Mouse (Mus musculus) lung, postnatal 0 days (tissue): ENCODE measurements around the gene Zeb2. TPM values are rescaled to one million over a fixed set of nuclear protein-coding genes. Genes with fewer than 3 reads are reported as not detected.

Experiments used
- ATAC-seq: fragments of 200-750 bp; cut with Nextera tagmentation; 2 replicates; pipeline ENCODE4 v1.8.0; 2017; ENCODE audit warnings: moderate library complexity
- DNase-seq: peaks from one replicate; pipeline ENCODE4 v3.0.0-alpha.2; 2016; ENCODE audit warnings: low spot score
- H3K27ac ChIP-seq: fragments of 300-500 bp; sonication (generic); 2 replicates; pipeline ENCODE4 v1.5.1; 2014; ENCODE audit warnings: antibody characterized with exemption, mild to moderate bottlenecking, low read length, mixed read lengths
- H3K27me3 ChIP-seq: fragments of 300-500 bp; sonication (generic); replicated peaks from 2 replicates; pipeline ENCODE4 v1.6.1; 2014; ENCODE audit warnings: low read length, mixed read lengths; ENCODE audit not compliant: insufficient read depth
- H3K36me3 ChIP-seq: fragments of 300-500 bp; sonication (generic); 2 replicates; pipeline ENCODE4 v1.6.1; 2014; ENCODE audit warnings: low read length, mixed read lengths; ENCODE audit not compliant: insufficient read depth
- H3K4me1 ChIP-seq: fragments of 300-500 bp; sonication (generic); 2 replicates; pipeline ENCODE4 v1.6.1; 2014; ENCODE audit warnings: antibody characterized with exemption, low read depth, low read length, mixed read lengths; ENCODE audit not compliant: insufficient read depth
- H3K4me2 ChIP-seq: fragments of 300-500 bp; sonication (generic); replicated peaks from 2 replicates; pipeline ENCODE4 v1.6.1; 2014; ENCODE audit warnings: low read depth, mild to moderate bottlenecking, low read length, moderate library complexity, mixed read lengths
- H3K4me3 ChIP-seq: fragments of 300-500 bp; sonication (generic); 2 replicates; pipeline ENCODE4 v1.5.1; 2014; ENCODE audit warnings: low read depth, low read length
- H3K9ac ChIP-seq: fragments of 300-500 bp; sonication (generic); replicated peaks from 2 replicates; pipeline ENCODE4 v1.6.1; 2014; ENCODE audit warnings: low read depth, mild to moderate bottlenecking
- H3K9me3 ChIP-seq: fragments of 300-500 bp; sonication (generic); 2 replicates; pipeline ENCODE4 v1.6.1; 2016; ENCODE audit warnings: low read length, mixed read lengths
- CTCF ChIP-seq: IDR thresholded peaks from 2 replicates; pipeline ENCODE4 v1.5.1; 2016; ENCODE audit warnings: antibody characterized with exemption, mild to moderate bottlenecking
- EP300 ChIP-seq: IDR thresholded peaks from 2 replicates; pipeline ENCODE4 v1.6.1; 2016; ENCODE audit warnings: antibody characterized with exemption, mild to moderate bottlenecking, control low read depth
- WGBS: fragments of 180-500 bp; shearing (Covaris S2); extraction: QIAGEN DNeasy Blood & Tissue Kit; methylation state at CpG from one replicate; pipeline ENCODE4 v1.1.7; 2014; 5-methylcytosine and 5-hydroxymethylcytosine counted together
- polyA plus RNA-seq: library from polyadenylated mRNA; unstranded; fragments of >200 nt; fragmentation: Nextera tagmentation; extraction: Ambion mirVana; gene quantifications from 2 replicates; pipeline ENCODE4 v1.2.1, GENCODE M21; 2015

The Zeb2 gene
- polyA plus RNA-seq, 1 experiment from 2014 or later: 36.4 TPM

DNA sequence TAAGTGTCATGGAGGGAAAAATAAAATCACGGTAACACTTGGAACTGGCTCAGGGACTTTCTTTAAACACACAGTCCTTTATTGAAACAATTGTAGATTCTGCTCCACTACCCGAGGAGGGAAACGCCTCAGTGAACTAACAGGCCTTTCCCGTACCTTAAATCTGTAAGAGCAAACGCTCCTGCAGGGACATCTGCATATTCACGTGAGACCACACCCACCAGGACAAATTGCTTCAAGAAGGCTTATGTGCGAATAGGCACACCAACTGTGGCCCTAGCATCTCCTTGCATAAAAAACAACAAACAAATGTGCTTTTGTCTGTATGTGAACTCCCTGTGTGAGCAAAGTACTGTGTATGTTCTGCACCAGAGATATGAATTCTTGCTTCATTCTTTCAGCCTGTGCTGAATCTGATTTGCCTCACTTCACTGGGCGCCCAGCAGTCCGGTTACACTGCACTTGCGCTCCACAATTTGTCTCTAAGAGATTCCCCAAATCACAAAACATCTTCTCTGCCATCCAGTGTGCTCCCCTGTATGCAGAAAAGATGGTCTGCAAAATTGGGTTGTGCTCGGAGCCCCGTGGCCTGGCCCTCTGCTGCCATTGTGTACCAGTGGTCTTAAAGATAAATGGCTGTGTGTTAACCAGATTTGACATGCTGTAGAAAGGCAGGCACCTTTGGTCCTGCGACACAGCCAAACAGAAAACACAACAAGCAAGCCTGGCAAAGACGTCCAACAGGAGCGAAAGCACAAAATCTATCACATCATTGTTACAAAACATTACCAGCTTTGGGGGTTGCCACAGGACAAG, 28.6 kb downstream of the Zeb2 start:
- DNase-seq (no peak), ATAC-seq (no peak)
- no peaks in the 10 kb centered on the region for H3K36me3 ChIP-seq
- H3K4me2 ChIP-seq: no peak overlapping the region
- no peaks in the 10 kb centered on the region for H3K27me3 ChIP-seq
- TF ChIP-seq CTCF (no peak), EP300 (no peak)
- H3K4me3 ChIP-seq: no peak overlapping the region
- 48% methylated on average over 15 of the region's 15 CpGs for WGBS
- H3K9ac ChIP-seq: no peak overlapping the region
- no peak overlapping the region for H3K27ac ChIP-seq
- no peaks in the 10 kb centered on the region for H3K4me1 ChIP-seq
- H3K9me3 ChIP-seq: no peaks in the 10 kb centered on the region

DNA sequence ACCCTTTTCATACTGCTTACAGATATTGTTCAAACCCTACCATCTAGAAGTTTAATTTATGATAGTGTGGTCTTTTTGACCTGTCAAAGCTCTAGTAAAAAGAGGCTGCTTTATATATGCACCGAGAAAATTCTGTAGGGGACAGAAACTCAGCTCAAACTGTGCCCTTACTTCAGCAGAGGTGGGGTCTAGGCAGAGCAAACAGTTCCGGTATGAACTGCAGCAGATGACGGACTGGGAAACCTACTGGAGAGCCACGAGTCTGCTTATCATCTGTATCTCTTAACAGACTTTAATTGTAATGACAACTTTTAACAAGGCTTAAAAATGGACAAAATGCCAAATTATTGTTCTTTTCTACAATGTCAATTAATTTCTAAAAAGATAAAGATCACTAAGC, 30.0 kb downstream of the Zeb2 start:
- no peak overlapping the region for H3K27ac ChIP-seq
- H3K9me3 ChIP-seq: no peaks in the 10 kb centered on the region
- no peaks in the 10 kb centered on the region for H3K36me3 ChIP-seq
- TF ChIP-seq CTCF (no peak), EP300 (no peak)
- DNase-seq: no peak
- H3K4me2 ChIP-seq: no peak overlapping the region
- no peak overlapping the region for H3K9ac ChIP-seq
- H3K27me3 ChIP-seq: no peaks in the 10 kb centered on the region
- 28% methylated on average over 4 of the region's 4 CpGs for WGBS
- H3K4me3 ChIP-seq: no peak overlapping the region
- no peaks in the 10 kb centered on the region for H3K4me1 ChIP-seq
- ATAC-seq: no peak

DNA sequence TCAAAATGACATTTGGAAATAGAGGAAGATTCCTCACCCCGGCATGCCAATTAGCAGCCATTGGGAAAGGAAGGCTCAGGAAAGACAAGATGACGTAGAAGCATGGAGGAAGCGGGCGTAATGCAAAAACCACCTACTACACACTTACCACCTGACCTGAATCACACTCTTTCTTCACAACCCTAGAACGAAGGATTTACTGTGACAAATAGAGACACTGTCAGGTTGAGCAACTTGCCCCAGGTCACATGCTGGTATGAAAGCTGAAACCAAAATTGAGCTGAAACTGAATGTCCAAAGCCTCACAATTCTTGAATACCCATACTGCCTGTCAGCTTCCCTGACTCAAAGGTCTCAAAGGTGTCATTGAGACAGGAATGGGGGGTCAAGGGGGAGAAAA, 31.5 kb downstream of the Zeb2 start:
- Histone ChIP-seq H3K4me3 (no peak overlapping the region), H3K27me3 (no peaks in the 10 kb centered on the region), H3K4me2 (no peak overlapping the region), H3K36me3 (no peaks in the 10 kb centered on the region), H3K9ac (no peak overlapping the region), H3K27ac (no peak overlapping the region), H3K4me1 (no peaks in the 10 kb centered on the region), H3K9me3 (no peaks in the 10 kb centered on the region)
- TF ChIP-seq CTCF (no peak), EP300 (no peak)
- 80% methylated on average over 5 of the region's 5 CpGs for WGBS
- ATAC-seq: no peak
- DNase-seq: no peak

DNA sequence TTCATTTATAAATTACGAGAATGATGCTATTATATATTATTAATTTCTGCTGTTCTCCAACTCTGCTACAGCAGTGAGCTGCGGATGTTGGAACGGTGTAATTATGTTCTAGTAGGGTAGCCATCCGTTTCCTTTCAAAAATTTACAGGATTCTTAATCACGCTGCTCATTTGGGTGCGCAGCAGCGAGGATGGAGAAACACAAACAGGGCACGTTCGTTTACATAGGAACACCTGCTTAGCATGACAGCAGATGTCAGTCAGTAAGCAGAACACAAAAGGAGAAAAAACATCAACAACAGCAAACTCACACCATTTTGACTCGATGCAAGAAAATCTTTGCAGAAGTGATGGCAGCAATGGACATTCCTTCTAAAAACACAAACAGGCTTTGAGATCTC, 34.2 kb downstream of the Zeb2 start:
- H3K4me2 ChIP-seq: no peak overlapping the region
- H3K4me3 ChIP-seq: no peak overlapping the region
- DNase-seq (no peak), ATAC-seq (no peak)
- TF ChIP-seq EP300: no peak
- no peaks in the 10 kb centered on the region for H3K4me1 ChIP-seq
- 57% methylated on average over 10 of the region's 10 CpGs for WGBS
- no peak overlapping the region for H3K9ac ChIP-seq
- H3K36me3 ChIP-seq: no peaks in the 10 kb centered on the region
- H3K27me3 ChIP-seq: no peaks in the 10 kb centered on the region
- H3K9me3 ChIP-seq: no peaks in the 10 kb centered on the region
- no peak overlapping the region for H3K27ac ChIP-seq

DNA sequence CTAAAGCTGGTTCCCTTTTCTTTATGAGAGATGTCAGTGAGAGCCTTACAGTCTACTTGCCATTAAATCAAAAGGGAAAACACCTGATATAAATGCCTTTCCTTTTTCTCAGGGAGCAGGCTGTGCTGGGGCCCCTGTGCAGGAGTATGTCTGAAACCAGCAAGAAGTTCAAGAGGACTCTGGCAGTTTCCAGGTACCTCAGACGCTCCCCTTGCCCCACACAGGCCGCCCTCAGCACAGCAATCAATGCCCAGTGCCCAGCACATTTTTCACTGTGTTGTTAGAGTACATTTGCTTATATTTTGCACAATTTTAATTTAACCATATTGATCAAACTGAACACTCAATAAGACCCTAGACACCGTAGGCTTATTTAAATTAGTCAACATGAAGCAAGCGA, 35.6 kb downstream of the Zeb2 start:
- H3K36me3 ChIP-seq: no peaks in the 10 kb centered on the region
- H3K4me3 ChIP-seq: no peak overlapping the region
- H3K4me1 ChIP-seq: no peaks in the 10 kb centered on the region
- H3K9ac ChIP-seq: no peak overlapping the region
- ATAC-seq (no peak), DNase-seq (no peak)
- H3K27me3 ChIP-seq: no peaks in the 10 kb centered on the region
- no peaks in the 10 kb centered on the region for H3K9me3 ChIP-seq
- no peak overlapping the region for H3K27ac ChIP-seq
- 80% methylated on average over 4 of the region's 4 CpGs for WGBS
- H3K4me2 ChIP-seq: no peak overlapping the region
- TF ChIP-seq EP300 (no peak), CTCF (no peak)

DNA sequence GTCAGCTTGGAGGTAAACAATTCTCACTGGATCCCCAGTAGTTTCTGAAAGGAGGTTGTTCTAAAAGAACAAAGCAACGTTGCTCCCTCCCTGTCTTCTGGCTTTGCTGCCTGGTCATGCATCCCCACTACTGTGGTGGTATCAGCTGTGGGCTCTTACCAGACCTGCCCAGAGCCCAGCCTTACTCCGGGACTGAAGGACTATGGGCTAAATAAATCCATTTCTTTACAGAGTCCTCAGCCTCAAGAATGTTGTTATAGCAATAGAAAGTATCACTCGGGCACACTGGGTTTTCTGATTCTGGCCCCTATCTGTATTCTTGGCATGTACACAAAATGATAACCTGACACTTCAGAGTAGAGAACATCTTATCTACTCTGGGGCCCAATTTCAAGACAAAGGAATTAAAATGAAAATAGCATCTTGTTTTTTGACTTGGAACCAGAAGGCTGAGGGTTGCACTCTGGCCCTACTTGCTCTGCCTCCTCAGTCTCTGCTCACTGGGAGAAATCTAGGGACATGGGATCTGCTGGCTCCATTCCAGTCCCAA, 39.2 kb downstream of the Zeb2 start:
- Histone ChIP-seq H3K4me2 (no peak overlapping the region), H3K4me3 (no peak overlapping the region), H3K27me3 (no peaks in the 10 kb centered on the region), H3K9ac (no peak overlapping the region), H3K4me1 (no peaks in the 10 kb centered on the region), H3K27ac (no peak overlapping the region), H3K9me3 (no peaks in the 10 kb centered on the region), H3K36me3 (no peaks in the 10 kb centered on the region)
- ATAC-seq: no peak; the same call in 1 of the 2 replicates
- TF ChIP-seq CTCF (no peak), EP300 (no peak)
- WGBS: 39% methylated on average over 3 of the region's 3 CpGs
- no peak for DNase-seq
